Mouse (Mus musculus) limb, embryonic 12.5 days (tissue): ENCODE data around the gene Zfp740. TPM values are rescaled to one million over a fixed set of nuclear protein-coding genes. Genes with fewer than 3 reads are reported as not detected.

ENCODE experiments used
- ATAC-seq: fragments of 200-750 bp; cut with Nextera tagmentation; 2 replicates; pipeline ENCODE4 v1.8.0; 2017; ENCODE audit warnings: low read depth, moderate TSS enrichment; ENCODE audit not compliant: insufficient number of reproducible peaks, insufficient read depth, low FRiP score, low TSS enrichment
- H3K27ac ChIP-seq: fragments of 300-500 bp; sonication (generic); 2 replicates; pipeline ENCODE4 v1.5.1; 2016; ENCODE audit warnings: mild to moderate bottlenecking, moderate library complexity
- H3K27me3 ChIP-seq: fragments of 300-500 bp; sonication (generic); 2 replicates; pipeline ENCODE4 v1.6.1; 2016; ENCODE audit warnings: mild to moderate bottlenecking, moderate library complexity
- H3K36me3 ChIP-seq: fragments of 300-500 bp; sonication (generic); 2 replicates; pipeline ENCODE4 v1.6.1; 2016; ENCODE audit warnings: mild to moderate bottlenecking, moderate library complexity
- H3K4me1 ChIP-seq: fragments of 300-500 bp; sonication (generic); replicated peaks from 2 replicates; pipeline ENCODE4 v1.6.1; 2016
- H3K4me2 ChIP-seq: fragments of 300-500 bp; sonication (generic); 2 replicates; pipeline ENCODE4 v1.6.1; 2016; ENCODE audit warnings: mild to moderate bottlenecking, moderate library complexity
- H3K4me3 ChIP-seq: fragments of 300-500 bp; sonication (generic); replicated peaks from 2 replicates; pipeline ENCODE4 v1.5.1; 2016; ENCODE audit warnings: mild to moderate bottlenecking
- H3K9ac ChIP-seq: fragments of 300-500 bp; sonication (generic); replicated peaks from 2 replicates; pipeline ENCODE4 v1.6.1; 2016; ENCODE audit warnings: mild to moderate bottlenecking, moderate library complexity
- H3K9me3 ChIP-seq: fragments of 300-500 bp; sonication (generic); 2 replicates; pipeline ENCODE4 v1.6.1; 2016; ENCODE audit warnings: mild to moderate bottlenecking, moderate library complexity
- WGBS: fragments of 180-500 bp; shearing (Covaris S2); methylation state at CpG from one replicate; pipeline ENCODE4 v1.1.7; 2016; 5-methylcytosine and 5-hydroxymethylcytosine counted together
- polyA plus RNA-seq: library from polyadenylated mRNA; unstranded; fragments of >200 nt; fragmentation: Nextera tagmentation; extraction: Ambion mirVana; gene quantifications from 2 replicates; pipeline ENCODE4 v1.2.1, GENCODE M21; 2016

Gene Zfp740
- polyA plus RNA-seq, 1 experiment from 2014 or later, result 108 TPM

- H3K27me3 ChIP-seq, result no peaks in the 10 kb centered on the region
- H3K4me3 ChIP-seq, result no peak overlapping the region
- no peak for ATAC-seq
- 79% methylated on average over 17 of the region's 17 CpGs for WGBS
- no peak overlapping the region for H3K27ac ChIP-seq
- H3K9ac ChIP-seq, result no peak overlapping the region
- H3K4me1 ChIP-seq, result peaks cover 15% of the 10 kb centered on the region
- H3K4me2 ChIP-seq, result no peak overlapping the region
- H3K36me3 ChIP-seq, result peaks cover 24% of the 10 kb centered on the region
- H3K9me3 ChIP-seq, result no peaks in the 10 kb centered on the region
Observed at GRCm38 (mm10) chr15:102230408-102231321, 27.6 kb downstream of the Zfp740 start.

DNA sequence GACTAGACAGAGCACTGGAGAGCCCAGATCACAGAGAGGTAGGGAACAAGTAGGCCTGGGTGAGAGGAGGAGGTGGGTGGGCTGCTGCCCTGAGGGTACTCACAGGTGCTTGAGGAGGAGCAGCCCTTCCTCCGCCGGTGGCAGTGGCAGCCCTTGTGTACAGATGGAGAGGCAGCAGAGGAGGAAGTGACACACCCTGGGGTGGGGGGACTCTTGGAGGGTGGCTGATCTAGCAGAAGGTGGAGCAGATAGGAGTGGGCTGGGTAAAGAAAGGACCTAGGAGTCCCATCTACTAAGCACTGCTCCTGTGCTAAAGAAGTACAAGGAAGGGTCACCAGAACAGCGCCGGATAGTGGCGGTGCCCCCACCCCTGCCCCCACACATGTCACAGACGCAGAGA is 28.7 kb downstream of the Zfp740 start, which contains the start of gene Itgb7:
Itgb7 (minus strand) TSS at position 197 of the 400 bp plus-strand sequence.
- Histone ChIP-seq H3K27me3 (no peaks in the 10 kb centered on the region), H3K9me3 (no peaks in the 10 kb centered on the region), H3K36me3 (peaks cover 35% of the 10 kb centered on the region), H3K9ac (no peak within 1 kb of the TSS), H3K4me3 (no peak within 1 kb of the TSS), H3K4me2 (no peak within 1 kb of the TSS), H3K4me1 (peaks cover 22% of the 10 kb centered on the region), H3K27ac (peak within 1 kb of the TSS; percentile 29; the same call in 1 of the 2 replicates)
- no peak for ATAC-seq
- 42% methylated on average over 6 of the region's 6 CpGs for WGBS

DNA sequence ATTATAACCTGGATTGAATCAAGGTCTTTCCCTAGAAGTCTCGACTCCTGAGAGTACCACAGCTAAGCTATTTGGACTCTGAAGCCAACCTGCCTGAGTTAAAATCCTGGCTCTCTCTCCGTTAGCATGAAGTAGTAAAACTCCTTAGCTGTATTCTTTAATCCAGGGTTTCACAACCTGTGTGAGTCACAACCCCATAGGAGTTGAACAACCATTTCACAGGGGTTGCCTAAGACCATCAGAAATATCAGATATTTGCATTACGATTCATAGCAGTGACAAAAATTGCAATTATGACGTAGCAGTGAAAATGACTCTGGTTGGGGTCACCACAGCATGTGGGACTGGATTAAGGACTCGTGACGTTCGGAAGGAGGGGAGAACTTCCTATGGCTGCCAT is 29.7 kb downstream of the Zfp740 start:
- Histone ChIP-seq H3K27me3 (no peaks in the 10 kb centered on the region), H3K27ac (no peak overlapping the region), H3K4me3 (no peak overlapping the region), H3K4me1 (peaks cover 22% of the 10 kb centered on the region), H3K9me3 (no peaks in the 10 kb centered on the region), H3K4me2 (no peak overlapping the region), H3K9ac (no peak overlapping the region), H3K36me3 (peaks cover 45% of the 10 kb centered on the region)
- WGBS, result 63% methylated on average over 7 of the region's 7 CpGs
- ATAC-seq, result no peak

DNA sequence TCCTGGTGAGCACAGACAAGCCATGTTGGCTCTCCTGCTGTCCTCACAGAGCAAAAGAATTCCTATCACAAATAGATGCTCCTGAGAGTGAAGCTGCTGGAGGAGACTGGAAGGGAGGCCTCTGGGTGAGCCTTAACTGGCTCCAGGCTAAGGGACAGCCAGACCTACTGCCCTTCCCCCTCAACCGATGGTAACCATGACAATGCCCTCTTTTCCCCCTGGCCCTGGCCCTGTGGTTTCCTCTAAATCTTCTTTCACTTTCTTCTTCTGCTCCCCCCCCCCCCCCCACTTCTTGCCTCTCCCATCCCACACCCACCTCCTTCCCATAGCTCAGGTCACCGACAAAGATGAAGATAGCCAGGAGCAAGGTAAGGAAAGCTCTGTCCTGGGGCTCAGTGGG is 30.8 kb downstream of the Zfp740 start:
- WGBS, result 11% methylated on average over 2 of the region's 2 CpGs
- Histone ChIP-seq H3K27ac (peak overlapping the region; percentile 72; the same call in 1 of the 2 replicates), H3K9me3 (no peaks in the 10 kb centered on the region), H3K4me2 (no peak overlapping the region), H3K4me1 (peaks cover 22% of the 10 kb centered on the region), H3K27me3 (no peaks in the 10 kb centered on the region), H3K9ac (no peak overlapping the region), H3K4me3 (no peak overlapping the region), H3K36me3 (peaks cover 56% of the 10 kb centered on the region)
- no peak for ATAC-seq

DNA sequence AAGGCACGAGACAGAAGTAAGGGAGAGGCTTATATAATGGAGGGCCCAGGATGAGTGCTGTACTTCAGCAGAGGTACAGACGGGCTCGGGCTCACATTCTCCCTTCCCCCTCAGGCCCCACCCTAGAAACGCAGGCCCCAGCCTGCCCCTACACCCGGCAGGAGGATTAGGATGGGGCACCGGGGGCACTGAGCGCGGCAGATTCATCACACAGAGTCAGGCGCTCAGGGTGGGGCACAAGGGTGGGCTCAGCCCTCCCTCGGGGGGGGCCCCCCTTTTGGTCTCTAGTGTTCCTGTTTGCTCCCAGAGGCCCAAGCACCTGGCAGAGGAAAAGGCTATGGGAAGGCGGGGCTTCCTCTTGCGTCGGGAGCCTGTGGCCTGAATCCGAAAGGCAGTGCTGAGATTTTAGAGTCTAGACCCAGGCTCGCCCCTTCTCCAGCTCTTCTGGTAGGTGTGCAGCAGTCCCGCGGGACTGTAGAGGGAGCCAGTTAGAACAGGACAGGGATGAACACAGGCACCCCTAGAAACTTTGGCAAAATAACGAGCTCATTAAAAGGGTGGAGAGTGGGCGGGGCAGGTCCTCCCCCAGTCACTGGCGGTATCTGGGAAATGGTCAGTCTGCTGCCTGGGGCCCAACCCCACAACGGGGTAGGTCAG is 32.5 kb downstream of the Zfp740 start:
- peaks cover 70% of the 10 kb centered on the region for H3K36me3 ChIP-seq
- no peaks in the 10 kb centered on the region for H3K9me3 ChIP-seq
- no peak for ATAC-seq
- H3K9ac ChIP-seq, result peak overlapping the region; percentile 31; the same call in 1 of the 2 replicates
- peak overlapping the region; percentile 72 for H3K27ac ChIP-seq
- 40% methylated on average over 21 of the region's 21 CpGs for WGBS
- H3K4me2 ChIP-seq, result no peak overlapping the region
- no peaks in the 10 kb centered on the region for H3K27me3 ChIP-seq
- no peak overlapping the region for H3K4me3 ChIP-seq
- peaks cover 22% of the 10 kb centered on the region for H3K4me1 ChIP-seq

- H3K27me3 ChIP-seq, result no peaks in the 10 kb centered on the region
- no peak overlapping the region for H3K27ac ChIP-seq
- H3K9ac ChIP-seq, result no peak overlapping the region
- whole genome bisulfite sequencing, result 90% methylated on average over 14 of the region's 14 CpGs
- H3K4me2 ChIP-seq, result no peak overlapping the region
- H3K36me3 ChIP-seq, result peaks cover 83% of the 10 kb centered on the region
- H3K9me3 ChIP-seq, result no peaks in the 10 kb centered on the region
- H3K4me1 ChIP-seq, result peaks cover 43% of the 10 kb centered on the region
- H3K4me3 ChIP-seq, result no peak overlapping the region
- ATAC-seq, result no peak
Observed at GRCm38 (mm10) chr15:102238543-102239259, 35.7 kb downstream of the Zfp740 start.

DNA sequence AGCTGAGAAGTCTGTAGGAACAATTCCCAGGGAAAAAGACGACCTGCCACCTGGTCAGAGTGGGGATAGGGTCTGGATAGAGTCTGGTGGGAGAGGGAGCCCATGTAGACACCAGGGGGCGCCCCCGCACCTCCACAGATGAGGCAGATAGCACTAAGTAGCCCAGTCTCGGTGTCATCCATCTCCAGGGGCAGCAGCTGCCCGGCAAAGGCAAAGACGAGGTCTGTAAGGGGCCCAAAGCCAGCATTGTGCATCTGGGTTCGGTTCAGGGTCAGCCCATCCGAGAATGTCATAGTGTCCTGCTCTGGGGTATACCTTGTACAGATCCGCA is 36.2 kb downstream of the Zfp740 start:
- no peak overlapping the region for H3K4me3 ChIP-seq
- H3K4me2 ChIP-seq, result no peak overlapping the region
- peak; percentile 33; the same call in 1 of the 2 replicates for ATAC-seq
- no peaks in the 10 kb centered on the region for H3K9me3 ChIP-seq
- H3K27ac ChIP-seq, result no peak overlapping the region
- no peak overlapping the region for H3K9ac ChIP-seq
- H3K4me1 ChIP-seq, result peaks cover 46% of the 10 kb centered on the region
- H3K27me3 ChIP-seq, result no peaks in the 10 kb centered on the region
- 13% methylated on average over 9 of the region's 9 CpGs for WGBS
- H3K36me3 ChIP-seq, result peaks cover 78% of the 10 kb centered on the region

DNA sequence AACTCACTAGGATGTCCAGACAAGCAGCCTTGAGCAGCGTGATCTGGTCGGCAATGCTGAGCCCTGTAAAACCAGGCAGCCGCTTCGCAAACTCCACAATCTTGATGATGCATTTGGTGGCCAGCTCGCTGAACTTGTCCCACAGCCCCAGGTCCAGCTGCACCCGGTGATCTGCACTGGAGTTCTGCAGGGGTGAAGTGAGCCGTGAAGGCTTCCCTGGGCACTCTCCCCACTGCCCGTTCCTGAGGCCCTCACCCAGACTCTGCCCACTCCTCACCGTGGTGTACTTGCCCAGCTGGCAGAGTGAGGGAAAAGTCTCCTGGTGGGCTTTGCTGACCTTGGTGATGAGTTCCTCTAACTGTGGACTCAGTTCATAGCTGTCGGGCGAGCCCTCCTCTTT is 36.8 kb downstream of the Zfp740 start:
- H3K27me3 ChIP-seq, result no peaks in the 10 kb centered on the region
- ATAC-seq, result no peak

DNA sequence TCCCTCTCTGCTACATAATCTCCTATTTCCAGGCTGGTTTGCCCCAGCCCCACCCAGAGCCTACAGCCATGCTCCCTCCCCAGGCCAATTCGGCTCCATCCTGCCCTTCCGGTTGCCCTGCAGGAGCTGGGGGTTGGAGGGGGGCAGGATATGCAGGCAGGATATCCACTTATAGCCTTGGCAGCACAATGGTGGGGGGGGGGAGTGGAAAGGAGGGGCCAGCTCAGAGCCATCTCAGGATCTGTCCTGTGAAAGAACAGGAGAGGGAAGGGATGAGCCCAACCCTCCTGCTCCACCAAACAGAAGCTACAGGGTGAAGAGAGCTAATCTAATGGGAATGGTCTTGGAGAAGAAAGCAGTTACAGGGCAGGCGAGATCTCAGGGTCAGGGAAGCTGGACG is 37.6 kb downstream of the Zfp740 start:
- 82% methylated on average over 4 of the region's 4 CpGs for WGBS
- ATAC-seq, result no peak
- no peak overlapping the region for H3K27ac ChIP-seq
- no peak overlapping the region for H3K4me2 ChIP-seq
- peaks cover 64% of the 10 kb centered on the region for H3K36me3 ChIP-seq
- H3K27me3 ChIP-seq, result no peaks in the 10 kb centered on the region
- peaks cover 45% of the 10 kb centered on the region for H3K4me1 ChIP-seq
- no peak overlapping the region for H3K9ac ChIP-seq
- H3K9me3 ChIP-seq, result no peaks in the 10 kb centered on the region
- H3K4me3 ChIP-seq, result no peak overlapping the region

More for the DNA sequence above, 36.8 kb downstream of the Zfp740 start:
- Histone ChIP-seq H3K27ac (0 out of 2 replicates have a peak overlapping the region, but pooled peaks have one; percentile 2), H3K9ac (no peak overlapping the region), H3K4me1 (peaks cover 46% of the 10 kb centered on the region), H3K36me3 (peaks cover 72% of the 10 kb centered on the region), H3K4me3 (no peak overlapping the region), H3K4me2 (no peak overlapping the region), H3K9me3 (no peaks in the 10 kb centered on the region)
- 75% methylated on average over 11 of the region's 11 CpGs for WGBS

- Histone ChIP-seq H3K9ac (no peak overlapping the region; the same call in 1 of the 2 replicates), H3K4me2 (peak overlapping the region; percentile 97), H3K9me3 (no peaks in the 10 kb centered on the region), H3K27me3 (no peaks in the 10 kb centered on the region), H3K4me1 (peaks cover 48% of the 10 kb centered on the region), H3K36me3 (peaks cover 44% of the 10 kb centered on the region), H3K4me3 (peak overlapping the region; percentile 67), H3K27ac (peak overlapping the region; percentile 100)
- WGBS, result 25% methylated on average over 12 of the region's 12 CpGs
- no peak for ATAC-seq
Observed at GRCm38 (mm10) chr15:102242404-102243228, 39.6 kb downstream of the Zfp740 start.
